Mouse (Mus musculus): ENCODE results near the gene Adra1b. TPM values are rescaled to one million over a fixed set of nuclear protein-coding genes. Genes with fewer than 3 reads are reported as not detected.

Adra1b gene
- polyA plus RNA-seq, 1 experiment from 2014 or later = 0.98 TPM

DNA sequence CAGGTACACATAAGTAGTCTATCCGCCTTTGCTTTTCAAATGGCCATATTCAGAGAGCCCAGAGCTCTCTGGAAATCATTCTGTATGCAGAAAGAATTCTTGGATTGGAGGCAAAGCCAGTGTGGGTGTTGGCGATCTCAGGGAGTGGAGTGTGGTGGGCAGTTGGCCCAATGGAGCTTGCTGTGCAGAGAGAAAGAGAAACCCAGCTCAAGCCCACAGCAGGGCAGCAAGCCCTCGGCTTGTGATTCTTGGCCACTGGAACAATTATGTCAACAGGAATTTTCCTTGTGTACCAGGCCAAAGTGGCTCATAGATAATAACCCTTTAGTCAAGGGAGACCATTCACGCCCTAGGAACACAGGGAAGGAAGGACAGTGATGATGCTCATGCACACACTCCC is 53.0 kb downstream of the Adra1b start:
- ATAC-seq (ENCODE audit: insufficient number of reproducible peaks, low FRiP score, low TSS enrichment, low read depth) = no peak
- Histone ChIP-seq H3K9ac (no peak overlapping the region), H3K4me3 (replicated peaks) (no peak overlapping the region), H3K36me3 (no peaks in the 10 kb centered on the region), H3K27ac (replicated peaks) (no peak overlapping the region), H3K27me3 (no peaks in the 10 kb centered on the region), H3K9me3 (replicated peaks) (no peaks in the 10 kb centered on the region), H3K4me1 (no peaks in the 10 kb centered on the region), H3K4me2 (replicated peaks) (no peak overlapping the region)
- 74% methylated on average over 4 of the region's 4 CpGs for WGBS

DNA sequence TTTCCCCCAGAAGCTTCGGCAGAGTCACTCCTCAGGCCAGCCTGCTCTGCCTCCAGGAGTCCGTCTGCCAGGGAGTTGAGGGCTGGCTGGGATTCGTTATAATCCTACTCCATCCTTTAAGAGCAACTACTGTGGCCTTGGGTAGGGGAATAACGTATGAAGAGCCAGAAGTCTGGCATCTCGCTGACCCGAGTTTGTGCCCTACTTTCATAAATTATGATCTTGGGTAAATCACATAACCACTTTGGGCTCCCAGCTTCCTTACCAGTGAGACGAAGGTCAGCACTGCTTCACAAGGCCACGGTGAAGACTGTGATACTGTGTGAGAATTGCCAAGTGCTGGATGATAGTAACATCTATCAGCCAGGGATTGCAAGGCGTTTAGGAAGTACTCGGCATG is 59.4 kb downstream of the Adra1b start:
- whole genome bisulfite sequencing = 62% methylated on average over 10 of the region's 10 CpGs
- Histone ChIP-seq H3K27me3 (peaks cover 7% of the 10 kb centered on the region), H3K36me3 (no peaks in the 10 kb centered on the region), H3K4me2 (replicated peaks) (no peak overlapping the region), H3K27ac (replicated peaks) (no peak overlapping the region), H3K9ac (no peak overlapping the region), H3K4me1 (0 out of 2 replicates have a peak, but pooled peaks cover 2% of the 10 kb centered on the region), H3K9me3 (replicated peaks) (no peaks in the 10 kb centered on the region), H3K4me3 (replicated peaks) (no peak overlapping the region)
- no peak; the same call in 1 of the 2 replicates for ATAC-seq (ENCODE audit: insufficient number of reproducible peaks, low FRiP score, low TSS enrichment, low read depth)

DNA sequence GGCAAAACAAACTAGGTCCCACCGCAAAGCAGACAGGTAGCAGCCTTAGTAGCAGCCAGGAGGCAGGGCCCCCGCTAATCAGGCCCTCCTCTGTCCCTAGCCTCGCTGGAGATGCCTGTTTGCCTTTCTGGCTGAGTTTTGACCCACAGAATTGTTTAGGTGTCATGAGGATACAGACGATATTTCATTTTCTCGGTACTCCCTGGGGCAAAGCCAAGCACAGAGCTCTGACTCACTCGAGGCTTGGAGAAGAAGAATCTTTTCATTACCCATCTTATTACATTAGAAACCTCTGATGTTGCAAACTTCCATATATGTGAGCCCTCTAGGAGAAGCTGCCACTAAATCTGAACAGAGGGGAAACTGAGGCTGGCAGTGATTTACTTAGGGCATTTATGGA is 60.5 kb downstream of the Adra1b start:
- Histone ChIP-seq H3K9me3 (replicated peaks) (no peaks in the 10 kb centered on the region), H3K4me3 (replicated peaks) (no peak overlapping the region), H3K9ac (no peak overlapping the region), H3K27me3 (peaks cover 17% of the 10 kb centered on the region), H3K27ac (replicated peaks) (no peak overlapping the region), H3K36me3 (no peaks in the 10 kb centered on the region), H3K4me2 (replicated peaks) (no peak overlapping the region), H3K4me1 (peaks cover 9% of the 10 kb centered on the region)
- no peak for ATAC-seq (ENCODE audit: insufficient number of reproducible peaks, low FRiP score, low TSS enrichment, low read depth)
- WGBS = 49% methylated on average over 6 of the region's 6 CpGs

DNA sequence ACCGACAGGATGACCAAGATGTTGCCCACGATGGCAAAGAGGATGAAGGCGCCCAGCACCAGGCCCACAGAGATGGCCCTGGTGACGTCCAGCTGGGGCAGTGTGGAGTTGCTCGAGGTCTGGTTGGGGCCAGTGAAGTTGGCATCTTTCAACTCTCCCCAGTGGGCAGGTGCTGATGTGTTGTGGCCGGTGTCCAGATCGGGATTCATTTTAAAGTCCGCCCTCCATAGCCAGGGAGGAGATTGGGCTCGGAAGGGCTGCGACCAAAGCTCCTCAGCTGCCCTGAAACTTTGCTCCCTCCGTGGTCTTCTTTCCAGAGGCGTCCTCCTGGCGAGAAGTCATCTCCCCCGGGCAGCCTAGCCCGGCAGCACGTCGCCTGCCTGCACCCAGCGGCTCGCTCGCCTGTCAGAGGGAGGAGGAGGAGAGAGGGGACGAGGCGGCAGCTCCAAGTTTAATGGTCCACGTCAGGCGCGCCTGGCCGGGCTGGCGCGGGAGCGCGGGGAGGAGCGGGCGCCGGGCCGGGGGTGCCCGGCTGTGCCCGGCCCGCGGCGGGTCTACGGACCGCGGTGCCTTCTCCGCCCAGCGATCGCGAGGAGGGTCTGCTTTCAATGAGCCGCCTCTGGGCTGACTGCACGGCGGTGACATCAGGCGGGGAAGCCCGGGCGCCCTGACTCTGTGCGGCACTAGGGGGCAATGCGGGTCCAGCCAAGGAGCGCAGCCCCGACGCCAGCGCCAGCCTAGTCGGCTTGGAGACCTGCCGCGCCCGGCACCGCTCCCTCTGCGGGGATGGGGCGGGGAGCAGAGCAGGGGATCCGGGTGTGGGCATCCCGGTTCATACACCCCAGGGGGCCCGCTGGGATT is 64.9 kb downstream of the Adra1b start:
- no peaks in the 10 kb centered on the region for H3K9me3 ChIP-seq (replicated peaks)
- H3K4me3 ChIP-seq (replicated peaks) = peak overlapping the region; percentile 55
- WGBS = 6% methylated on average over 58 of the region's 68 CpGs
- no peak overlapping the region for H3K27ac ChIP-seq (replicated peaks)
- peaks cover 9% of the 10 kb centered on the region for H3K4me1 ChIP-seq
- peak overlapping the region; percentile 90 for H3K4me2 ChIP-seq (replicated peaks)
- peaks cover 27% of the 10 kb centered on the region for H3K27me3 ChIP-seq
- H3K36me3 ChIP-seq = no peaks in the 10 kb centered on the region
- ATAC-seq (ENCODE audit: insufficient number of reproducible peaks, low FRiP score, low TSS enrichment, low read depth) = peak; percentile 89
- peak overlapping the region; percentile 37 for H3K9ac ChIP-seq

DNA sequence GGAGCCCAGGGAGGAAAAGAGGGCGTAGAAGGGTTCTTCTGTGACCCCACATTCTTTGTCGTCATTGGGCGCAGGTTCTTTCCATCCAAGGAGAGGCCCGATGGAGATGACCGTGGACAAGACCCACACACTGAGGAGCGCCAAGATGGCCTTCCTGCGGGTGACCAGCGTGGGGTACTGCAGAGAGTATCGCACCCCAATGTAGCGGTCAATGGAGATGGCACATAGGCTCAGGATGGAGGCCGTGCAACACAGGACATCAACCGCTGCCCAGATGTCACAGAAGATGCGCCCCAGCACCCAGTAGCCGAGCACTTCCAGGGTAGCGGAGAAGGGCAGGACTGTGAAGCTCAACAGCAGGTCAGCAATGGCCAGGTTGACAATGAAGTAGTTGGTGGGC is 65.6 kb downstream of the Adra1b start:
- 91% methylated on average over 15 of the region's 15 CpGs for WGBS
- peak; percentile 3; the same call in 1 of the 2 replicates for ATAC-seq (ENCODE audit: insufficient number of reproducible peaks, low FRiP score, low TSS enrichment, low read depth)
- Histone ChIP-seq H3K4me3 (replicated peaks) (no peak overlapping the region), H3K9me3 (replicated peaks) (no peaks in the 10 kb centered on the region), H3K9ac (no peak overlapping the region), H3K27ac (replicated peaks) (no peak overlapping the region), H3K36me3 (no peaks in the 10 kb centered on the region), H3K4me2 (replicated peaks) (peak overlapping the region; percentile 90), H3K27me3 (peaks cover 27% of the 10 kb centered on the region), H3K4me1 (peaks cover 9% of the 10 kb centered on the region)

DNA sequence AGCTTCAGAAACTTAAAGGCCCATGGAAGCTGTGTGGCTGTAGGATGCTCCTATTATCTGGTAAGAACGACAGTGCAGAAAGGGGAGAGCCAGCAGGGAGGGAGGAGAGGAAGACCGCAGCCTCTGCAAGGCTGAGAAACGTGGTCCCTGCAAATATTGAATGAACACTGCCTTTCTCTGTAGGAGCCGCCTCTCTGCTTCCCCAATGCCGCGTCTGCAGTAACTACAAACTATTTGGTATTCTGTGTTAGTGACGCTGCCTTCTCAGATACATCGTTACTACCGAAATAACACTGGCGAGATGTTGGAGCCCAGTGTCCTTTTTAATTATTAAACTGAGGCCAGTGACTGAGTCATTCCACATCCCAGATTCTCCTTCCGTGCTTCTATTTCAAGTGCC is 66.5 kb downstream of the Adra1b start:
- Histone ChIP-seq H3K4me3 (replicated peaks) (no peak overlapping the region), H3K9ac (no peak overlapping the region), H3K36me3 (no peaks in the 10 kb centered on the region), H3K27ac (replicated peaks) (no peak overlapping the region), H3K27me3 (peaks cover 27% of the 10 kb centered on the region), H3K9me3 (replicated peaks) (no peaks in the 10 kb centered on the region), H3K4me2 (replicated peaks) (no peak overlapping the region), H3K4me1 (peaks cover 9% of the 10 kb centered on the region)
- ATAC-seq (ENCODE audit: insufficient number of reproducible peaks, low FRiP score, low TSS enrichment, low read depth) = no peak
- 60% methylated on average over 11 of the region's 11 CpGs for WGBS

DNA sequence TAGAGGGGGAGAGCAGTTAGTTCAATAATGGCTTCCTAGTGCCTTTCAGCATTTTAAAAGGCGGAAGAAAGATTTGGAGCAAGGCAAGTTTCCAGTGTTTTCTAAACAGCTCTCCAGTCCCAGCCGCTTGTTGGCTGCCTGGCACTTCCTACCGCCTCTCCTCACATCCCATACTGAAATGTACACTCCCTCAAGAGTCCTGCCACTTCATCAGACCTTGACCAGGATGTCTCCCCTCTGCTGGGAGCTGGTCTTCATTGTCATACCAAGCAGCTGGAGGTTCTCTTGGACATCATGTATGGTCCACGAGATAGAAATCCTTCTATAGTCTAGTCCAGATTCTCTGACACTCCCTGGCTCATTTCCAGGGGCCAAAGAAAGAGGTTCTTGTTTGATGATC is 69.5 kb downstream of the Adra1b start:
- Histone ChIP-seq H3K4me3 (replicated peaks) (no peak overlapping the region), H3K4me1 (peaks cover 6% of the 10 kb centered on the region), H3K27me3 (peaks cover 20% of the 10 kb centered on the region), H3K9ac (no peak overlapping the region), H3K27ac (replicated peaks) (no peak overlapping the region), H3K9me3 (replicated peaks) (no peaks in the 10 kb centered on the region), H3K36me3 (no peaks in the 10 kb centered on the region), H3K4me2 (replicated peaks) (no peak overlapping the region)
- ATAC-seq (ENCODE audit: insufficient number of reproducible peaks, low FRiP score, low TSS enrichment, low read depth) = no peak
- WGBS = 65% methylated on average over 4 of the region's 4 CpGs

DNA sequence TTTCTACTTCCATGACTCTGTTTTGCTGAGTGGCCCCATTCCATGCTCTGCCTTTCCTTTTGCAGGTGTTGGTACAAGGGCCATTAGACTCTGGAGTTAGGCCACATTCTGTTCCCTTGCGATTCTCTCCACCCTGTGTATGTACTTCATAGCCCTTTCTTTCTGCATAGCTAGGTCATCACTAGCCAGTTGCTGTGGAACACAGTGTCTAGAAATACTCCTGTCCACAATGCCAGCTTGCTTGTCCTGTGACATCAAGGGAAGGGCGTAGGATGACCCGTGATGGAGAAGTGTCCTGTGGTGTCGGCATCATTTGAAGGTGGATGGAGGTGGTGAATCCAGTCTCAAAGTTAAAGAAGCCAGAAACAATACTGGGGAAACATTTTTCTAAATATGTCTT is 74.2 kb downstream of the Adra1b start:
- H3K4me1 ChIP-seq = no peaks in the 10 kb centered on the region
- H3K4me3 ChIP-seq (replicated peaks) = no peak overlapping the region
- no peaks in the 10 kb centered on the region for H3K9me3 ChIP-seq (replicated peaks)
- H3K36me3 ChIP-seq = no peaks in the 10 kb centered on the region
- H3K27me3 ChIP-seq = no peaks in the 10 kb centered on the region
- H3K9ac ChIP-seq = no peak overlapping the region
- H3K27ac ChIP-seq (replicated peaks) = no peak overlapping the region
- no peak for ATAC-seq (ENCODE audit: insufficient number of reproducible peaks, low FRiP score, low TSS enrichment, low read depth)
- WGBS = 90% methylated on average over 4 of the region's 4 CpGs
- no peak overlapping the region for H3K4me2 ChIP-seq (replicated peaks)

DNA sequence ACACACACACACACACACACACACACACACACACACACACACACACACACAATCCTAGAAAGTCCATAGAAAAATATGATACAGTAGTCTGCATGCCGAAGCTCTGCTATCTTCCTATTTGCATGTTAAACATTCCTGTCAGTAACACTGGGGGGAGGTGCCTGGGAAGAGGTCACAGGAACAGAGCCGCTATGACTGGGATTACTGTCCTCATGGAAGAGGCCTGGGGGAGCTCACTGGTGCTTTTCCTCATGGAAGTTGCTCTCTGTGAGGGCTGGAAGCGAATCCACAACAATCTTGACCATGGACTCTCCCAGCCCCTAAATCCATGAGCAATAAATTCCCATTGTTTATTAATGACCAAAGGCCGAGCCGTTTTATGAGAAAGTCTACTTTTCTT is 77.7 kb downstream of the Adra1b start:
- H3K4me2 ChIP-seq (replicated peaks) = no peak overlapping the region
- no peaks in the 10 kb centered on the region for H3K27me3 ChIP-seq
- 56% methylated on average over 5 of the region's 5 CpGs for WGBS
- H3K9me3 ChIP-seq (replicated peaks) = no peaks in the 10 kb centered on the region
- H3K4me3 ChIP-seq (replicated peaks) = no peak overlapping the region
- no peak overlapping the region for H3K9ac ChIP-seq
- no peaks in the 10 kb centered on the region for H3K36me3 ChIP-seq
- no peak overlapping the region for H3K27ac ChIP-seq (replicated peaks)
- H3K4me1 ChIP-seq = no peaks in the 10 kb centered on the region
- ATAC-seq (ENCODE audit: insufficient number of reproducible peaks, low FRiP score, low TSS enrichment, low read depth) = no peak

DNA sequence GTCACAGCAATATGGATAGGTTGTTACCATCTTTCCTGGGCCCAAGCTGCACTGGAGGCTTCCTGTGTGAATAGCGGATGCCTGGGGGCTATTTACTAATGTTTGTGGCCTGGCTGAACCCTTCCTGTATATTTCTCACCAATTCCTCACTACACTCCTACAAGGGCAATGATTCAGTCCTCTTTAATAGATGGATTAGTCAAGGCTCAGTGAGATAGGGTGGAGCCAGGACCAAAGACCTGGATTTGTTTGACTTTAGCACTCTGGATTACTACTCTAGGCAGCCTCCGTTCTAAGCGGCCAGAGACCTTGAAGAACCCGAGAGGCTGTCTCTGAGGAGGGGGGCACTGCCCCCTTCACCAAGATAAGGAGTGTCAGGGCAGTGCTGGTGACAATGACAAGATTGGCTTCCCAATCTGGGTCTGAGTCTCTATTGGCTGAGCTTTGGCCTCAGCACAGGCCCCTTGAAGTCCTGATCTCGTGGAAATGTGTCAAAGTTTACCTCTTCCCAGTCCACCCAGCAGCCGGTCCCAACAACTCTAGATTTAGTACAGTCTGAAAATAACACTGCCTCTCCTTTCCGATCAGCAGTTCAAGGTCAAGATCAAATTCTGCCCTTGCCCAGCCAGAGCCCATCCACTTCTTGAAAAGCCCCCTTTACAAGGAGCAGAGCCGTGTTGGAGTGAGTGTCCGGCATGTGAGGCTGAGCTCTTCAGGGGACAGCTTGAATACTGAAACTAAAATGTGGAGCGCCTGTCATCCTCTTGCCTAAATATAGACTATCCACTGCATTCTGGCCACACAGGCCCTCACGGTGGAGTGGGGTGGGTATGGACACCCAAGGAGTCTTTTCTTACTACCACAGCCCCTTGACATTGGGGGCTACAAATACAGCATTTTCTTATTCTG is 80.2 kb downstream of the Adra1b start:
- no peak for ATAC-seq (ENCODE audit: insufficient number of reproducible peaks, low FRiP score, low TSS enrichment, low read depth)
- no peak overlapping the region for H3K9ac ChIP-seq
- no peak overlapping the region for H3K4me3 ChIP-seq (replicated peaks)
- H3K27ac ChIP-seq (replicated peaks) = no peak overlapping the region
- WGBS = 78% methylated on average over 11 of the region's 11 CpGs
- no peaks in the 10 kb centered on the region for H3K4me1 ChIP-seq
- peaks cover 4% of the 10 kb centered on the region; the same call in 1 of the 2 replicates for H3K27me3 ChIP-seq
- no peak overlapping the region for H3K4me2 ChIP-seq (replicated peaks)
- H3K9me3 ChIP-seq (replicated peaks) = no peaks in the 10 kb centered on the region
- no peaks in the 10 kb centered on the region for H3K36me3 ChIP-seq

DNA sequence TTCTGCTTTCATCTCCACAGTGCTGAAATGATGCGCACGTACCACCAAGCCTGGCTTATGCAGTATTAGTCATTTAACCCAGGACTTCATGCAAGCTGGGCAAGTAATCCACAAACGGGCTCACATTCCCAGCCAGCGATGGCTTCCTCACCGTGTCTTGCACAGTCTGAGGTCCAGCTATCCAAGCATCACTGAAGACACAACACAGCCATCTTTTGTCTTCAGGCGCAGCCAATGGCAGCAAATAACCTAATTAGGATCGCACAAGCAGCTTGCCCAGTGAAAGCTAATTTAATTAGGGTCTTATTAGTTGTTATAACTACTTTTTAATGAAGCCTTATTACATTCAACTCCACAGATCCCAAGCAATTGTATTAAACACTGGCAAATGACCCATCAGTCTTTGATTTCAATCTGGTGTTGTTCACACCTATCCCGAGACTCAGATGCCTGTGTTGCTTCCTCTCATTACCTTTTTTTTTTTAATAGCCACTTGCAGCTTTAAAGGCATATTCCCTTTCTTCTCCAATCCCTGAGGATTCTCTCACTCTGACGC is 83.6 kb downstream of the Adra1b start:
- no peak overlapping the region for H3K9ac ChIP-seq
- no peaks in the 10 kb centered on the region for H3K4me1 ChIP-seq
- 69% methylated on average over 9 of the region's 9 CpGs for WGBS
- no peaks in the 10 kb centered on the region for H3K36me3 ChIP-seq
- no peaks in the 10 kb centered on the region for H3K9me3 ChIP-seq (replicated peaks)
- H3K27ac ChIP-seq (replicated peaks) = no peak overlapping the region
- ATAC-seq (ENCODE audit: insufficient number of reproducible peaks, low FRiP score, low TSS enrichment, low read depth) = no peak
- peaks cover 4% of the 10 kb centered on the region; the same call in 1 of the 2 replicates for H3K27me3 ChIP-seq
- no peak overlapping the region for H3K4me2 ChIP-seq (replicated peaks)
- H3K4me3 ChIP-seq (replicated peaks) = no peak overlapping the region

Measured in embryonic facial prominence, embryonic 15.5 days (tissue).